Mouse (Mus musculus) bone marrow, adult 2 months (tissue): ENCODE measurements around the gene Nlrc4. TPM values are rescaled to one million over a fixed set of nuclear protein-coding genes. Genes with fewer than 3 reads are reported as not detected.

Experiments used
- H3K27ac ChIP-seq: fragments of 200-500 bp; 2 replicates; pipeline ENCODE4 v1.5.1; 2012; ENCODE audit warnings: low read depth, mild to moderate bottlenecking, control low read depth, inconsistent platforms, low read length; ENCODE audit not compliant: control insufficient read depth, poor library complexity, insufficient read depth
- H3K4me1 ChIP-seq: fragments of 200-500 bp; 2 replicates; pipeline ENCODE4 v1.6.1; 2011; ENCODE audit warnings: low read length; ENCODE audit not compliant: control insufficient read depth, insufficient read depth
- H3K4me3 ChIP-seq: fragments of 200-500 bp; replicated peaks from 2 replicates; pipeline ENCODE3; 2011; ENCODE audit warnings: mild to moderate bottlenecking, low read depth, low read length, control low read depth; ENCODE audit not compliant: control insufficient read depth
- CTCF ChIP-seq: fragments of 200-500 bp; IDR thresholded peaks from 2 replicates; pipeline ENCODE4 v1.5.1; 2011; ENCODE audit warnings: low read length, control low read depth; ENCODE audit not compliant: control insufficient read depth, insufficient read depth
- POLR2A ChIP-seq: fragments of 200-500 bp; IDR thresholded peaks from 2 replicates; pipeline ENCODE4 v1.6.1; 2011; ENCODE audit warnings: low read depth, mild to moderate bottlenecking, control low read depth, low read length, borderline replicate concordance; ENCODE audit not compliant: control insufficient read depth
- WGBS: fragments of 180-500 bp; shearing (Covaris S2); methylation state at CpG from one replicate; pipeline ENCODE4 v1.1.7; 2018; 5-methylcytosine and 5-hydroxymethylcytosine counted together
- polyA plus RNA-seq: library from polyadenylated mRNA; stranded (reverse); fragments of >200 nt; gene quantifications from 2 replicates; pipeline ENCODE4 v1.2.4, GENCODE M21; 2011; ENCODE audit warnings: low replicate concordance; ENCODE audit not compliant: missing spikeins, insufficient read depth, insufficient read length

The Nlrc4 gene
- polyA plus RNA-seq, 1 experiment, result 4.1 TPM

GRCm38 (mm10) chr17:74418171-74418570 lies 40.8 kb downstream of the Nlrc4 start:
- H3K4me1 ChIP-seq, result no peaks in the 10 kb centered on the region; the same call in 1 of the 2 replicates
- no peak overlapping the region for H3K4me3 ChIP-seq
- H3K27ac ChIP-seq, result no peak overlapping the region
- no peak for TF ChIP-seq POLR2A
- no peak for TF ChIP-seq CTCF
- 90% methylated on average over 4 of the region's 4 CpGs for WGBS

DNA sequence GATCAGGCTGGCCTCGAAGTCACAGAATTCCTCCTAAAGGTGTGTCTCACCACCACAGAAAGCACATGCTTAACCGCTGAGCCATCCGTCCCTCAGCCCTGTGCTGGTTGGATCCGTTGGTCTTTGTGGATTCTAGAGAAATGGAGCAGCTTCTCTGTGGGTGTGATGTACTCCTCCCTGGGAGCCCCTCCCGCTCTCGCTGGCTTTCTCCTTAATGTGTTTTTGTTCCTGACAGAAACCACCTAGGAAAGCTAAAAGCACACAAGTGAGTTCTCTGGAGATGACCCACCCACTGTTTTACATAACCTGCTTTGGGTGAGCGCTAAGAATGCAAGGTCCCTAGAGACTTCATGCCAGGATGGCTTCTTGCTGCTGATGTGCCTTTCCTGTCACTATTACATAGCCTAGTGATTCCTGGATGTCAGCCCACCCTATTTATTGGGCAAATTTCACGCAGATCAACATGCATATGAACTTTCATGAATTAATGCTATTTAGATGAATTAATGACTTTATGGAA lies 42.0 kb downstream of the Nlrc4 start:
- no peaks in the 10 kb centered on the region; the same call in 1 of the 2 replicates for H3K4me1 ChIP-seq
- no peak overlapping the region for H3K27ac ChIP-seq
- WGBS, result 87% methylated on average over 8 of the region's 8 CpGs
- no peak overlapping the region for H3K4me3 ChIP-seq
- no peak for TF ChIP-seq CTCF

GRCm38 (mm10) chr17:74414671-74415070 lies 44.3 kb downstream of the Nlrc4 start:
- Histone ChIP-seq H3K27ac (no peak overlapping the region), H3K4me3 (no peak overlapping the region), H3K4me1 (no peaks in the 10 kb centered on the region; the same call in 1 of the 2 replicates)
- 10% methylated on average over 1 of the region's 1 CpGs for WGBS
- TF ChIP-seq CTCF, result no peak
- no peak for TF ChIP-seq POLR2A

GRCm38 (mm10) chr17:74413324-74413723 lies 45.6 kb downstream of the Nlrc4 start:
- no peak for TF ChIP-seq CTCF
- no peak for TF ChIP-seq POLR2A
- Histone ChIP-seq H3K4me3 (no peak overlapping the region), H3K4me1 (no peaks in the 10 kb centered on the region; the same call in 1 of the 2 replicates), H3K27ac (no peak overlapping the region)
- WGBS, result 85% methylated on average over 8 of the region's 8 CpGs

DNA sequence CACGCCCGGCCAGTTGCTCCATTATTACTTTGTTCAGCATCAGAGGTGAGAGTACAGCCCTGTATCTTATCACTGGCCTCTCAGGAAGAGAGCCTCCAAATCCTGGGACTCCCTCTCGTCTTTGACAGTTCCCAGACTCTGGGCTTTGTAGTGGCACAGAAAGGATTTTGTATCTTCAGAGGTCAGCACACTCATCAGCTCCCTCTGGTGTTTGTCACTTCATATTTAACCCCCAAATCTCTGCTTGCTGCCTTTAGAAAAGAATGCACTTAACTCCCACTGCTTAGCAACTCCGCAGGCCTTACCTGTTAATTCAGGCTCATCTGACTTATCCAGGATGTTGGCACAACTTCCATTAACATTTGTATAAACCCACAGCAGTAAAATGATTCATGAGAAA lies 49.2 kb downstream of the Nlrc4 start:
- TF ChIP-seq POLR2A (no peak), CTCF (no peak)
- H3K4me1 ChIP-seq, result no peaks in the 10 kb centered on the region; the same call in 1 of the 2 replicates
- H3K4me3 ChIP-seq, result no peak overlapping the region
- H3K27ac ChIP-seq, result no peak overlapping the region
- WGBS, result 78% methylated on average over 4 of the region's 4 CpGs

DNA sequence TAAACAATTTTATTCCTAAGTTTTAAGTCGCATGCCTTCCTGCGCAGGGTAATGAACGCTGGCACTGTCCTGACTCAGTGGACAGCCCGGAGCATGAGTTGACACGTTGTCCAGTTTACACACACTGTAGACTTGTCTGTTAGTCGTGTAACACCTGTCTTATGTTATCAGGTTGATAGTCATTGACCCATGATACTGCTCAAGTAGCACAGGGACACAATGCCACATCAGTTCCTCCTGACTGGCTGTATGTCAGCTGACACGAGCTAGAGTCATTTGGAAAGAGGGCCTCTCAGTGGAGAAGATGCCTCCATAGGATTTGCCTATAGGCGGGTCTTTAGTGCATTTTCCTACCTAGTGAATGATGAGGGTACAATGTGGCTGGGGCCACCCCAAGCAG lies 52.5 kb downstream of the Nlrc4 start:
- TF ChIP-seq CTCF (no peak), POLR2A (no peak)
- H3K4me1 ChIP-seq, result no peaks in the 10 kb centered on the region
- WGBS, result 89% methylated on average over 8 of the region's 8 CpGs

DNA sequence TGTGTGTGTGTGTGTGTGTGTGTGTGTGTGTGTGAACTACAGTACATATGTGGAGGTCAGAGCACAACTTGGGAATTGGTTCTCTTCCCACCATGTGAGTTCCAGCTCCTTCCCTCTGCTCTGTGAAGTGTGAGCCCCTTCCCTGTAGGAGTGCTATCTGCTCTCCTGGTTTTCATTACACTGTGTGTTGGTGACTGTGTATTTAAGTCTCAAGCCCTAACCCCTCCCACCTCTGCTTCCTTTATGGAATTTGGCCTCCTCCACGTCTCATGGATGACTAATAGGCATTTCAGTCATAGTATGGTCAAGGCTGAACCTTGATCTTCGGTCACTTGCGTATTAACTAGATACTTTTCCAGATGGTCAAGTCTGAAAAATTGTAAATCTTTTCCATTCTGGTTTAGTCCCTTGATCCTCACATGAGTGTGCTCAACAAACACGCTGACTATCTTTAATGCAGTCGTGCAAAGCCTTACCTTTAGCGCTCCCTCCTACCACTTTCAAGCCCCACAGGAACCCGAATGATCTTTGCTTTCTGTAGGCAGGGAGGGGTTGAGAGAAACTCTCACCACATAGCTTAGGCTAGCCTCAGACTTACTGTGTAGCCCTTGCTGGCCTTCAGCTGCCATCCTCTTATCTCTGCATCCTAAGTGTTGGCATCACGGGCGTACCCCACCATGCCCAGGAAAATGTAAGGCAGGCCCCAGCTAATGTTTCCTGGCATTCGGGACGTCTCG lies 56.3 kb downstream of the Nlrc4 start:
- 91% methylated on average over 12 of the region's 12 CpGs for WGBS
- no peaks in the 10 kb centered on the region for H3K4me1 ChIP-seq
- no peak overlapping the region for H3K27ac ChIP-seq
- no peak overlapping the region for H3K4me3 ChIP-seq
- TF ChIP-seq CTCF (no peak), POLR2A (no peak)

More for the DNA sequence above, 52.5 kb downstream of the Nlrc4 start:
- Histone ChIP-seq H3K4me3 (no peak overlapping the region), H3K27ac (no peak overlapping the region)

- no peak overlapping the region for H3K27ac ChIP-seq
- no peak overlapping the region for H3K4me3 ChIP-seq
- TF ChIP-seq CTCF (no peak), POLR2A (no peak)
- peaks cover 1% of the 10 kb centered on the region; the same call in 1 of the 2 replicates for H3K4me1 ChIP-seq
- 61% methylated on average over 2 of the region's 2 CpGs for WGBS
Measured at GRCm38 (mm10) chr17:74397173-74397572, 61.8 kb downstream of the Nlrc4 start.

DNA sequence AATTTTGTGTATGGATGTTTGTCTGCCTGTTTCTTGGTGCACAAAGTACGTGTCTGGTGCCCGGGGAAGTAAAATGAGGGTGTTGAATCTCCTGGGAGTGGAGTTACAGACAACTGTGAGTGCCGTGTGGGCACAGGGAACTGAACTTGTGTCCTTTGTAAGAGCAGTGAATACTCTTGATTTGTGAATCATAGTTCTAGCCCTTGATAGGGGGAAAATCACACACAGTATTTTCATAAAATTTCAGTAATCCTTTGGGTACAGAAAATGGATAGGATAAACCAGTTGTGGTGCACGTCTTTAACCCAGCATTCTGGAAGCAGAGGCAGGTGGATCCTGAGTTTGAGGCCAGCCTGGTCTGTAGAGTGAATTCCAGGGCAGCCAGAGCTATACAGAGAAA lies 62.2 kb downstream of the Nlrc4 start:
- WGBS, result 67% methylated on average over 4 of the region's 4 CpGs
- no peak for TF ChIP-seq POLR2A
- TF ChIP-seq CTCF, result no peak

More for the DNA sequence above, 62.2 kb downstream of the Nlrc4 start:
- Histone ChIP-seq H3K4me3 (no peak overlapping the region), H3K4me1 (peaks cover 1% of the 10 kb centered on the region; the same call in 1 of the 2 replicates), H3K27ac (no peak overlapping the region)
